Mouse (Mus musculus): ENCODE data around the gene Rpl12.

The Rpl12 gene

DNA sequence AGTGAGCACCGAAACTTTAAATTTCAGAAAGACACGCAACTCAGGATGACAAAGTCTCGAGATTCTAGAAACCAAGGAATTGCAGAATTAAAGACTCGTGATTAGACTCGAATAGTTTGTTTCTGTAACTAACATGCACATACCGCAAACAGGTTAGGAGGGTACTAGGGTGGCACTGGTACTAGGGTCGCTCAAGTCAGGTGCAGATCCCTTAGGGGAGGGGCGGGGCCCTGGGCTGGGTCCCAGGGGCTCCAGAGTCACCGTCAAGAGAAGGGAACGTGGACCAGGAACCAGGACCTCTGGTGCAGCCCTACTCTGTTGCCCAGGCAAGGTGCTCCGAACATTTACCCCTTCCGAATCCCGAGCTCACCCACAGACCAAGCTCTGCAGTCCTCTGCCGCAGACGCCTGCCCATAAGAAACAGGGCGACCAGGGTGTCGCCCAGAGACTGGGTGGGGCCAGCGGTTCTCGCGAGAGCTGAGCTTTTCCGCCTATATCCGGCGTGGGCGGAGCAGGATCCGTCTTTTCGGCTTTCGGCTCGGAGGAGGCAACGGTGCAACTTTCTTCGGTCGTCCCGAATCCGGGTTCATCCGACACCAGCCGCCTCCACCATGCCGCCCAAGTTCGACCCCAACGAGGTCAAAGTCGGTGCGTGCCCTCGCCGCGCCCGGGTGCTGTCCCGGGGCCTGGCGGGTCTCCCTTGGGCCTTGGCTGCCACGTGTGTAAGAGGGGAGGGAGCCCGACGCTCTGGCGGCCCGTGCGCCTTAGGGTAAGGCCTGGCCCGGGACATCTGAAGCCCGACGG lies at the start of gene Rpl12, which contains the start of gene Lrsam1:
Rpl12 (plus strand) TSS at position 368 of the 804 bp plus-strand sequence.
Lrsam1 (minus strand) TSS at position 423 of the 804 bp plus-strand sequence.
- peak; percentile 95 to 97 for DNase-seq

- no peak for DNase-seq
These were observed 49.6 kb upstream of the Rpl12 start for GRCm38 (mm10) chr2:32911639-32912182.

- peak; percentile 84 to 92 for DNase-seq
These were observed 49.1 kb upstream of the Rpl12 start for GRCm38 (mm10) chr2:32912210-32912804.

DNA sequence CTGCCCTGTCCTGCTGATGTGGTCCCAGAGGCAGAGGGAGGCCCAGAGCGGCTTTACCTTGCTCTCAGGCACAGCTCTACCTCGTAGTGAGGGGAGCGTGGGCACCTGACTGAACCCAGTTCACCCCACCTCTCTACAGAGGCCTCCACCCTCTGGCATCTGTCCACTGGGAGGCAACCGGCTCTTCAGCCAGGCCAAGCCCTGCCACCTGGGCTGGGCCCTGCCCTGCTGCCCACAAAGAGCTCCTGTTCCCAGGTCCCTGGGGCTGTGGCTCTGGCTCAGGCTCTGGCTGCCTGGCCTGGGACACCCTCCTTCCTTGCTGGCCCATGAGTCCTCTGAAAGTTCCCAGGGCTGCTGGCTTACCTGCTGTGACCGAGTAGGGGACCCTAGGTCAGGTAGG lies 47.0 kb upstream of the Rpl12 start:
- peak in 1 of 2 experiments; percentile 31 for DNase-seq

GRCm38 (mm10) chr2:32914896-32915295 lies 46.5 kb upstream of the Rpl12 start:
- peak; percentile 70 to 75 for DNase-seq

GRCm38 (mm10) chr2:32917526-32917925 lies 43.8 kb upstream of the Rpl12 start:
- DNase-seq, result no peak

DNA sequence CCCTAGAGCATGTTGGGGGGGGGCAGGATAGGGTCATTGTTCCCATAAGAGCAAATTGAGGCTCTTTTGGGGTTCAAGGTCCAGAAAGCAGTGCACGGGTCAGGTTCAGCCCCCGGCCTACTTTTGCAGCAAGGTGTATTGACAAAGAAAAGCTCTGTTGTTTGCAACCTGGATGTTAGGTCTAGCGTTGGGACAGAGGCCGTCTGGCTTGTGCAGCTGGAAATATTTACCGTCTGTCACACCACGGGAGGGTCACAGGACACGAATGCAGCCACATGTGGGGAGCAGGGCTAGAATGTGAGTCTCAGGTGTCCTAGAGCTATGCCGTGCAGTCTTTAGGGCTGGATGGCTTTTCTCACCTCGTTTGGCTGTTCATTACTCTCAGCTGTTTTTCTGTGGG lies 43.0 kb upstream of the Rpl12 start:
- no peak for DNase-seq

GRCm38 (mm10) chr2:32921235-32921634 lies 40.1 kb upstream of the Rpl12 start:
- no peak for DNase-seq

- DNase-seq, result no peak
These were observed 39.5 kb upstream of the Rpl12 start for GRCm38 (mm10) chr2:32921801-32922380.

DNA sequence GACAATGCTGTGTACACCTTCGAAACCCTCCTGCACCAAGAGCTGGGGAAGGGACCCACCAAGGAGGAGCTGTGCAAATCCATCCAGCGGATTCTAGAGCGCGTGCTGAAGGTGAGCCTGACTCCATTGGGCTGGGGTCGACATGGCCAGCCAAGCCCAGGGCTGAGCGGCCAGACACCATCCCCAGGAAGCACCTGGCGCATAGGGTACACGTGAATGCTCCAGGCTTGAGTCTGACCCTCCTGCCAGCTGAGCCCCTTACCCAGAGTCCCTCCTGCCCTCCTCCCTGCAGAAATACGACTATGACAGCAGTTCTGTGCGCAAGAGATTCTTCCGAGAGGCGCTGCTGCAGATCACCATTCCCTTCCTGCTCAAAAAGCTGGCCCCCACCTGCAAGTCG lies 38.8 kb upstream of the Rpl12 start:
- no peak for DNase-seq

DNA sequence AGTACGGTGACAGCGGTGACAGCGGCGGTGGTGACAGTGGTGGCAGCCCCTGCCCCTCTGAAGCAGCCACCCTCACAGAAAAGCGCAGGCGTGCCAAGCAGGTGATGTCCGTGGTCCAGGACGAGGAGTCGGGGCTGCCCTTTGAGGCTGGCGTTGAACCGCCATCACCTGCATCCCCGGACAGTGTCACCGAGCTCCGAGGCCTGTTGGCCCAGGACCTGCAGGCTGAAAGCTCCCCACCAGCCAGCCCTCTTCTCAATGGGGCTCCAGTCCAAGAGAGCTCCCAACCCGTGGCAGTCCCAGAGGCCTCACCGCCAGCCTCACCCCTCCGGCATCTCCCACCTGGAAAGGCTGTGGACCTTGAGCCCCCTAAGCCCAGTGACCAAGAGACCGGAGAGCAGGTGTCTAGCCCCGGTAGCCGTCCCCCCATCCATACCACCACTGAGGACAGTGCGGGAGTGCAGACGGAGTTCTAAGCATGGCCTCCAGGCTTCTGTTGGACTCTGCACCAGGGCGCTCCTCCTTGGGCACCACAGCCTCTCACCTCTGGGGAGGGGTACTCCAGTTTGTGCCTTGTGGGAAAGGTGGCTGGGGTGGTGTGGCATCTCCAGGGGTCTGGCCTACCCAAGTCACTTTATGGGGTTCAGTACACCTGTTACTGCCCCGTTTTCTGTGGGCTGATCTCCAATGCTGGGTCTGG lies 37.7 kb upstream of the Rpl12 start:
- no peak for DNase-seq

DNA sequence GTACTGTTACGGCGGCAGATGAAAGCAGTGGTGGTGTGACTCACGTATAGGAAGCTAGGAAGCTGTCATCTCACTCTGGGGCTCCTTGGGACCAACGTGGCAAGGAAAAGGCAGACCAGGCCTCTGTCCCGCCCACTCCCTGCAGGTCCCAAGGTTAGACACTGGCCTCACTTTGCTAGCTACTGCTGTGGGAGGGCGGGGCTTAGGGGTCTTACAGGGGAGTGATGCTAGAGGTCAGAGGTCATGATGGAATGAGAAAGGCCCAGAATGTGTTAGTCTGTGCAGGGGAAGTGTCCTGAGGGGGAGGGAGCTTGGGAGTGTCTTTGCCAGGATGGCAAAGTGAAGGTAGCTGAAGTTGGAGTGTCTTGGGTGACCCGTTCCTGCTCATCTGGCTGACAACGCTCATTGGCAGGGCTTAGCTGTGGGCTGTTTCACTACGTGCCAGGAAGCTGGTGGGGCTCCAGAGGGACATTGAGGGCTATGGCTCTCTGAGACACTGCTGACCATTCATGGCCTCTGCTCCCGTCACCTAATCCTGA lies 37.0 kb upstream of the Rpl12 start:
- no peak for DNase-seq

- no peak for DNase-seq
These were observed 34.9 kb upstream of the Rpl12 start for GRCm38 (mm10) chr2:32926330-32927075.

- no peak for DNase-seq
These were observed 33.6 kb upstream of the Rpl12 start for GRCm38 (mm10) chr2:32927624-32928234.

DNA sequence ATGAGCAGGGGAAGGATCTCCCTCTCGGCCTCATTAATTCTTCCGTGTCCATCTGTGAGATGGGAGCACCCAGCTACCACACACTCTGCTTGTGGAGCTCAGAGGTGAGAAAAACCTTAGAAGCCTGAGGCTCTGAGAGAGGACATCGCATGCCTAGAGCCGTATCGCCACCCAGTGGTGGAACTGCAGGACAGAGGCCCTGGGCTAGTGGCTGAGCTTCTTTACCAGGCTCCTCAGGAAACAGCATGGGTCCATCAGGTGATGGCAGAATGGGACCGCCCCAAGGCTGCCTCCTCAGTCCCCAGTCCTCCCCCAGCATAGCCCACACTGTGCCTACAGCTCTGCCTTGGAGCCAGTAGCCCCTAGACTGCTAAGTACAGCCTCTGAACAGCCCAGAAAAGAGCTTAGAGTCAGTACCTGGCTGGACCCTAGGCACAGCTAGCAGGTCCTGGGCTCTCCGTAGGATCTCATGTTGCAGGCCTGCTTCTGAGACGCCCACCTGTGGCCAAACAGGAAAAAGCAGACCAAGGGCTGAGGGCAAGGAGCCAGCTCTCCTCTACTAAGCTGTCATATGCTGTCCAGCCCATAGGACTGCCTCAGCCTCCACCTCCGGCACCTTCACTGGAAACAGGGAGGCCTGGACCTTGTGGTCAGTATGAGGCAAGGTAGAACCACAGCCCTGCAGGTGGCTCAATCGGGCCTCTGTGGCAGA lies 33.0 kb upstream of the Rpl12 start:
- peak; percentile 58 to 86 for DNase-seq

DNA sequence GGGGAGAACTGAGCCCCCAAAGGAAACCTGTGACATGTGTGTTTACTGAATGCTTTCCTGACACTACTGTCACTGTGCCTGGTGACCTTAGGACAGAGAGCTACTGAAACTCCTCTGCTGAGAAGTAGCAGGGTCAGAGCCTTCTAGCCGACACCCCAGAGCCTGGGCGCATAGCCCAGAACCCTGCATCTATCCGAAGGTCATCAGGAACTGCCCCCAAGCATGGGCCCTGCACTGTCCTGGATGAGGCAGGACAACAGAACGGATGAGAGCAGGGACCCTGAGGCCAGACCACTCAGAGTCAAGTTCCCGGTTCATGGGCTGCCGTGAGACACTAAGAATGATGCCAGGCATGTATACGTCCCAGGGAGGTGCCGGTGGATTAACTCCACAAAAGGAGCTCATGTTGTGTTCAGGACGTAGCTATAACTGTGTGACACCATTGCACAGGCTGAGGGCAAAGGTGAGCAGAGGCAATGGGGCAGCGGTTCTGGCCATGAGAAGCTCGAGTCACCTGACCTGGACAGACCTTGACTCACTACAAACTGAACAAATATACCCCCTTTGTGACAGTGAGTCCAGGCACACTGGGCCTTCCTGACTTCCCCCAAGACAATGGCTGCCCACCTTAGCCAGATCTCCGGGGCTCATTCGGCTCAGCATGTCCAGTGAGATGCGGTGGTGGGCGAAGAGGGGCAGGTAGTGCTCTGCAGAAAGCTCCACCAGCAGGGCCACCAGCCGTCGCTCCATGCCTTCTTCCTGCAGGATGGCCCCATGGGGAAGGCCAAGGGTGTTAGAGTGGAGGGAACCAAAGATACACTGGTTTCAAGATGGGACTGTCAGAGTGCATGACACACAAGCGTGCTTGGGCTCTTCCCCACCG lies 32.2 kb upstream of the Rpl12 start:
- peak in 1 of 2 experiments; percentile 52 for DNase-seq

- DNase-seq, result no peak
These were observed 29.6 kb upstream of the Rpl12 start for GRCm38 (mm10) chr2:32931730-32932129.

DNA sequence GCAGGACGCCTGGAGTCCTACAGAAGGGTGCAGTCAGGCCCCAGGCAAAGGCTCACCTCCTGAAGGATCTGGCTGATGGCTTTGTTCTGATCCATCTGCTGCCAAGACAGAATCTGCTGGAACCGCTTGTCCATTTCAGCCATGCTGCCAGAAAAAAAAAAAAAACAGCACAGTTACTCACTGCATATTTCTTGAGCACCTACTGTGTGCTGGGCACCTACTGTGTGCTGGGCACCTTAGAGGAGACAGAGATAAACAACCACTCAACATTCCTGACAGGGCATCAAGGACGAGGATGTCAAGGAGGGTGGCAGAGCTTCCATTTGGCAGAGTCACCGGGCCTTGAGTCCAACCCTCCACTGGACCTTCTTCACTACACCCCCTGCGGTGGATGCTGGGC lies 22.6 kb upstream of the Rpl12 start:
- DNase-seq, result no peak

DNA sequence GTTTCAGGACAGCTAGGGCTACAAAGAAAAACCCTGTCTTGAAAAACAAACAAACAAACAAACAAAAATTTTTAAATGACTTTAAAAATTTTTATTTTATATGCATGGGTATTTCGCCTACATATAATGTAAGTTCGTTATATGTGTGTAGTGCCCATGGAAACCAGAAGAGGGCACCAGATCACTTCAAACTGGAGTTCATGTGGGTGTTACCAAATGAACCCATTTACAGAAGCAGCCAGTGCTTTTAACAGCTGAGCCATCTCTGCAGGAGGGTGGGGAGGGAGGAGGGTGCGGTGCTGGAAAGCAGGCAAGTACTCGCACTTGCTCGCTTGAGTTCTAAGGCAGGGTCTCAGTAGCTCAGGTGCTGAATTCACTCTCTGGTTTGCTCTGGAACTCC lies 21.9 kb upstream of the Rpl12 start:
- DNase-seq, result peak; percentile 41 to 63

DNA sequence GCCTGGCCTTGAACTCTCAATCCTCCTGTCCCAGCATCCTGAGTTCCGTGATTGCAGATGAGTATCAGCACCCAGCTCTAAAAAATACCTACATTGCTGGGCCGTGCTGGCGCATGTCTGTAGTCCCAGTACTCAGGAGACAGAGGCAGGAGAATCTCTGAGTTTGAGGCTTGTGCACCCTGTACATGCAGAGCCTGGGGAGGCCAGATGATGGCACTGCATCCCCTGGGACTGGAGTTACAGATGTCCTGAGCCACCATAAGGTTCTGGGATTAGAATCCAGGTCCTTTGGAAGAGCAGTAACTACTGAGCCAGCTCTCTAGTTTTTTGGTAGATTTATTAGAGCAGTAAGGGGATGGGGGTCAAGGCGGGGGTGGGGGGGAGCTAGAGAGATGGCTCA lies 20.9 kb upstream of the Rpl12 start:
- DNase-seq, result no peak
